Mouse (Mus musculus) small intestine, adult 2 months (tissue): ENCODE results near the gene Mrpl28. TPM values are rescaled to one million over a fixed set of nuclear protein-coding genes. Genes with fewer than 3 reads are reported as not detected.

ENCODE experiments used
- H3K27ac ChIP-seq: fragments of 200-500 bp; 2 replicates; pipeline ENCODE4 v1.5.1; 2012; ENCODE audit warnings: low read depth, low read length, control low read depth, inconsistent platforms; ENCODE audit not compliant: insufficient read depth
- H3K27me3 ChIP-seq: fragments of 200-500 bp; 2 replicates; pipeline ENCODE4 v1.6.1; 2012; ENCODE audit warnings: mild to moderate bottlenecking, moderate library complexity, low read length, inconsistent platforms; ENCODE audit not compliant: control insufficient read depth, insufficient read depth
- H3K36me3 ChIP-seq: fragments of 200-500 bp; 2 replicates; pipeline ENCODE4 v1.6.1; 2012; ENCODE audit warnings: mild to moderate bottlenecking, low read length, control low read depth, inconsistent platforms; ENCODE audit not compliant: control insufficient read depth, insufficient read depth
- H3K4me1 ChIP-seq: fragments of 200-500 bp; 2 replicates; pipeline ENCODE4 v1.6.1; 2012; ENCODE audit warnings: low read length, inconsistent platforms, mixed read lengths; ENCODE audit not compliant: control insufficient read depth, insufficient read depth, insufficient read length
- H3K4me3 ChIP-seq: fragments of 200-500 bp; 2 replicates; pipeline ENCODE4 v1.5.1; 2012; ENCODE audit warnings: low read depth, mild to moderate bottlenecking, control low read depth, inconsistent platforms, low read length, moderate library complexity
- CTCF ChIP-seq: fragments of 200-500 bp; IDR thresholded peaks from 2 replicates; pipeline ENCODE4 v1.5.1; 2012; ENCODE audit warnings: low read depth, mild to moderate bottlenecking, control low read depth, inconsistent platforms, low read length, moderate library complexity, mixed read lengths; ENCODE audit not compliant: insufficient replicate concordance, insufficient read length; ENCODE audit errors: extremely low read depth
- POLR2A ChIP-seq: fragments of 200-500 bp; IDR thresholded peaks from 2 replicates; pipeline ENCODE4 v1.6.1; 2012; ENCODE audit warnings: low read depth, mild to moderate bottlenecking, control low read depth, inconsistent platforms, low read length, moderate library complexity
- WGBS: fragments of 180-500 bp; shearing (Covaris S2); methylation state at CpG from one replicate; pipeline ENCODE4 v1.1.7; 2018; 5-methylcytosine and 5-hydroxymethylcytosine counted together
- polyA plus RNA-seq: library from polyadenylated mRNA; depleted of rRNA; stranded (reverse); fragments of >200 nt; gene quantifications from 2 replicates; pipeline ENCODE4 v1.2.3, GENCODE M21; 2012

Mrpl28 gene
- polyA plus RNA-seq, 1 experiment, result 82.5 TPM

- no peak overlapping the region for H3K4me3 ChIP-seq
- 31% methylated on average over 3 of the region's 3 CpGs for WGBS
- H3K4me1 ChIP-seq, result peaks cover 16% of the 10 kb centered on the region
- TF ChIP-seq POLR2A (no peak), CTCF (no peak)
- H3K36me3 ChIP-seq, result peaks cover 12% of the 10 kb centered on the region; the same call in 1 of the 2 replicates
- peak overlapping the region; percentile 91 for H3K27ac ChIP-seq
- 0 out of 2 replicates have a peak, but pooled peaks cover 3% of the 10 kb centered on the region for H3K27me3 ChIP-seq
Measured at GRCm38 (mm10) chr17:26115956-26116487, 7.3 kb upstream of the Mrpl28 start.

GRCm38 (mm10) chr17:26116503-26117258, 6.6 kb upstream of the Mrpl28 start:
- H3K4me1 ChIP-seq, result peaks cover 16% of the 10 kb centered on the region
- peak overlapping the region; percentile 35; the same call in 1 of the 2 replicates for H3K4me3 ChIP-seq
- peaks cover 16% of the 10 kb centered on the region; the same call in 1 of the 2 replicates for H3K36me3 ChIP-seq
- TF ChIP-seq POLR2A (no peak), CTCF (no peak)
- WGBS, result 49% methylated on average over 17 of the region's 17 CpGs
- H3K27ac ChIP-seq, result peak overlapping the region; percentile 91
- H3K27me3 ChIP-seq, result 0 out of 2 replicates have a peak, but pooled peaks cover 3% of the 10 kb centered on the region

- Histone ChIP-seq H3K4me1 (peaks cover 25% of the 10 kb centered on the region), H3K4me3 (no peak overlapping the region), H3K27ac (no peak overlapping the region)
Measured at GRCm38 (mm10) chr17:26119766-26120710, 3.3 kb upstream of the Mrpl28 start.

GRCm38 (mm10) chr17:26122431-26123140, 714 bp upstream of the Mrpl28 start:
- TF ChIP-seq POLR2A (no peak), CTCF (peak; percentile 10; the same call in 1 of the 2 replicates)
- 65% methylated on average over 5 of the region's 5 CpGs for WGBS
- H3K4me1 ChIP-seq, result peaks cover 12% of the 10 kb centered on the region

More at GRCm38 (mm10) chr17:26119766-26120710, 3.3 kb upstream of the Mrpl28 start:
- Histone ChIP-seq H3K27me3 (no peaks in the 10 kb centered on the region), H3K36me3 (peaks cover 18% of the 10 kb centered on the region; the same call in 1 of the 2 replicates)
- 31% methylated on average over 33 of the region's 33 CpGs for WGBS
- TF ChIP-seq POLR2A (no peak), CTCF (peak; percentile 68)

GRCm38 (mm10) chr17:26124560-26124959, 1.3 kb downstream of the Mrpl28 start:
- Histone ChIP-seq H3K4me1 (peaks cover 12% of the 10 kb centered on the region), H3K27ac (no peak overlapping the region), H3K27me3 (no peaks in the 10 kb centered on the region), H3K4me3 (peak overlapping the region; percentile 28), H3K36me3 (peaks cover 31% of the 10 kb centered on the region)
- 61% methylated on average over 7 of the region's 7 CpGs for WGBS
- TF ChIP-seq CTCF, result no peak
- no peak for TF ChIP-seq POLR2A

More at GRCm38 (mm10) chr17:26122431-26123140, 714 bp upstream of the Mrpl28 start:
- Histone ChIP-seq H3K36me3 (peaks cover 28% of the 10 kb centered on the region), H3K27ac (no peak overlapping the region), H3K27me3 (no peaks in the 10 kb centered on the region), H3K4me3 (no peak overlapping the region)

GRCm38 (mm10) chr17:26125226-26125625, 1.9 kb downstream of the Mrpl28 start:
- H3K4me1 ChIP-seq, result peaks cover 9% of the 10 kb centered on the region
- no peak overlapping the region for H3K4me3 ChIP-seq
- no peak overlapping the region for H3K27ac ChIP-seq
- WGBS, result 92% methylated on average over 10 of the region's 10 CpGs
- H3K36me3 ChIP-seq, result peaks cover 36% of the 10 kb centered on the region
- TF ChIP-seq CTCF, result no peak
- no peak for TF ChIP-seq POLR2A
- H3K27me3 ChIP-seq, result no peaks in the 10 kb centered on the region
